Mouse (Mus musculus) small intestine, adult 10 weeks (tissue): ENCODE data around the gene Dhx36. TPM values are rescaled to one million over a fixed set of nuclear protein-coding genes. Genes with fewer than 3 reads are reported as not detected.

Experiments used
- polyA plus RNA-seq: library from polyadenylated mRNA; stranded (reverse); fragments of 350-450 nt; fragmentation: Illumina TruSeq; extraction: RNeasy Lipid Tissue Mini Kit (QIAGEN cat#74804); gene quantifications from one replicate; pipeline ENCODE4 v1.2.3, GENCODE M21; 2014; ENCODE audit warnings: low replicate concordance

Dhx36 gene
- polyA plus RNA-seq, result 81.9 TPM

DNA sequence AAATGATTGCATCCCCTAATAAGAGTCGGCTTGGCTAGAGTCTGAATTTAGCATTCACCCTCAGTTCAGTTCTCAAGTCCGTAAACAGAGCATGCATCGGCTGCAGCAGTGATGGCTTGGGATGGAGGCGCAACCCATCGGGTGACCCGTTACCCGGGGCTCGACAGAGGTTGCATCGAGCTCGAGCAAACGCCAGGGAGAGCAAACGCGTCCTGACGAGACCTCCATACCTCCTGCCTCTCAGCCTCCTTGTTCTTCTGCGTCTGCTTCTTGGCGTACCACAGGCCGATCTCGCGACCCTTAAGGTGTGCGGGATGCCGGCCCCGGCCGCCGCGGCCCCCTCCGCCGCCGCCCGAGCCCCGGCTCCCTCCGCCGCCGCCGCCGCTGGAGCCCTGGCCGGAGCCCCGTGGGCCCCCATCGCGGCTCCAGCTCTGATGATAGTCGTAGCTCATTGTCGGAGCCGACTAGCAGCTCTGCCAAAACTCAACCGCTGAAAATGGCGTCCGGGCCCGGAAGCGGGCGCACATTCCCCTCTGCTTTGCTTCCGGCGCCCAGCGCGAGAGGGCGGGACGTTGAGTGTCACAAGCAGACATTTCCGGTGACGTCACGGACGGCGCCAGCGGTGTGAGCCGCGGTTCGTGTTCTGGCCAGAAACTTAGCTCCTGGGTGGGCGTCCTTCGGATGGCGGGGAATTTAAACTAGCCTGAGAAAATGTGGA is at the start of gene Dhx36:
Gene Dhx36 (minus strand): TSS at position 517 of the 718 bp plus-strand sequence.

Other genes starting within 250 kb of the Dhx36 start
- gene Arhgef26, start 168.7 kb downstream of the Dhx36 start, polyA plus RNA-seq, result 44.9 TPM
- 1.1 TPM for gene Gpr149, start 98.1 kb upstream of the Dhx36 start, polyA plus RNA-seq